Mouse (Mus musculus): ENCODE measurements at regions not wholly inside any gene's neighbourhood (a gene's known extent, or its start where the extent isn't known, plus 50 kb on each side); places are given as distances from the start of the nearest gene placed in this dataset.

DNA sequence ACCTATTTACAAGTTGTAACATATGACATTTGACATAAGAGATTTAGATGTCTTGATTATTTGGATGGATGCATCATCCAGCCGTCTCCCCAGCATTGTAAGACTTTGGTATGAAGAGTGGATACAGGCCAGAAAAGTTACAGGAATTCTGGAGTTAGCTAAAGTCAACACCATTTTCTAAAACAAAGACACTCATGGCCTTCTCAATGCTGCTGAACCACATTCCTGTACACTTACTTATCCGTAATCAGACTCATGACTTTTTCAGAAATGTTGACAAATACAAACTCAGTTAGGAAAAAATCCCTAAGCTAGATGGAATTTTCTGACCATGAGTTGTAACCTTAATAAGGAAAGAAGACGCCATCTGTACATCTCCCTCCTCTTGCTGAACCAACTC is 111.5 kb upstream of the Bdnf start:
- ATAC-seq (replicated peaks; ENCODE audit: poor library complexity) = no peak

DNA sequence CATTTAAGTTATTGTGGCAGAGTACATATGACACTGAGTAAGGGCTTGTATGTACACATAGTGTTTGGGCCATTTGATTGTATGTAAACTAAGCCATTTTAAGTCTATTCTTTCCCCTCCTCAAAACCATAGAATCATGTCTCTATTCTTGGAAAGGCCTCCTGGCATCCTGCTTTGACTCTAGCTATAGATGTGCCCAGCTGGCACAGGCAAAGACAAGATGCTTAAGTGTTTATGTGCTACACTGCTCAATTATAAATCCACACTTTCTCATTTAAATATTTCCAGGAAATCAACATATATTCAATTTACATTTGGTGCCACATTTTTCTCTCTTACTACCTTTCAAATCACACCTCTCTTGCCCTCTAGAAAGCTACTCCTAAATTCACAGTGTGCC is 97.6 kb upstream of the Bdnf start:
- ATAC-seq (replicated peaks; ENCODE audit: poor library complexity) = no peak

- no peak for ATAC-seq (replicated peaks; ENCODE audit: poor library complexity)
Measured at GRCm38 (mm10) chr2:109578870-109579310, 95.6 kb upstream of the Bdnf start.

GRCm38 (mm10) chr2:109618341-109619058 is 56.0 kb upstream of the Bdnf start:
- ATAC-seq (replicated peaks; ENCODE audit: poor library complexity) = no peak

DNA sequence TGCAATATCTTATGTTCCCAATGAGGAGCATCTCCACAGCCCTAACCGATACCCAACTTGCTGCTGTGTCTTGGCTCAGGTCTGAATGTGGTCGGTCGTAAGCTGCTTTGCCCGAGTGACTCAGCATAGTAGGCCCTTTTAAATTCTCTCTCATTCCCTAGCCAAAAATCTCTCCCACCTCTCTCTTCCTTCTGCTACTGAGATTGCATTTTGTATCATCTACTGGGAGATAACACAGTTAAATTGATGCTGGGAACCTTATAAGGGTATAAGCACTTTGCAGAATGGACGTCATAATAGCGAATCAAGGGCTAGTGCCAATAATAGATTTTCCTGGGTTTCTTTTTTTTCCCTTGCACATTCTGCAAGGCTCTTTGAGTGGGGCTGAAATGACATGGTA is 54.8 kb upstream of the Bdnf start:
- no peak for ATAC-seq (replicated peaks; ENCODE audit: poor library complexity)

DNA sequence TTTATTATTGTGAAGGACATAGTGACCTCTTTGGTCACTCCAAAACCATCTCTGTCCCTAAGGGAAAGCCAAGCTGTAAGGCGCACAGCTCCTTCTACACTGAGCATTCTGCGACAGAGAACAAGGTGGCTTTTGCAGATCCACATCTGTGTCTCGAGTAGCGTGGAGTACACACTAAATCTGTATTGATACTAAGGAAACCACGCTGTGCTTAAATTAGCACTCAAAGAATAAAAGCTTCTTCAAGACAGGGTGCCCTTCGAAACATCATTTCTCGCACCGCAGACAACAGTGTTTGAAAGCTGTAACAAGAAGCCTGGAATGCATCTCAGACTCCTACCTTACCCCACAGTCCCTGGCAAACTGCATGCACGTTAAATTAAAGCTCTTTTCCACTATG is 52.9 kb upstream of the Bdnf start:
- no peak for ATAC-seq (replicated peaks; ENCODE audit: poor library complexity)
